Comparison of ENCODE assay signal across 16 mouse cellular contexts in genomic region chr3:146778913-146779312, GRCm38 (mm10). TPM values are rescaled to one million over a fixed set of nuclear protein-coding genes. Genes with fewer than 3 reads are reported as not detected.
DNase-seq lines count a peak whose midpoint lies in the region; ATAC-seq and TF ChIP-seq lines count a peak whose summit lies in the region.
"Had no signal": no experiment of that assay in that cellular context is flagged by ENCODE, and none has a peak within 500 bp of the region (broad histone marks: within the 10 kb centered on the region; RNA-seq: fewer than 3 reads in every experiment).

No protein-coding gene starts in this region.

- DNase-seq in heart, adult 11 months, result peak; percentile 92
- no peak for DNase-seq in heart, postnatal 4 days
- DNase-seq in spleen, postnatal 36 days (ENCODE audit: low spot score in 2 of 2), result peak; percentile 57
- no peak for DNase-seq in spleen, postnatal 4 days (ENCODE audit: low spot score in 2 of 2)
- DNase-seq in cerebellum, adult 2 months, result no peak
- DNase-seq in neural tube, embryonic 10.5 days (ENCODE audit: extremely low spot score, low spot score), result no peak
- DNase-seq: cerebellum, postnatal 14 days; heart, postnatal 14 days; kidney, postnatal 14 days; layer of hippocampus, postnatal 36 days; liver, postnatal 0 days; retina, postnatal 1 day had no signal

- H3K4me2 ChIP-seq in hindbrain, embryonic 12.5 days (replicated peaks), result no peak overlapping the region

- WGBS in cerebellum, adult 2 months, result 88% methylated on average over 8 of the region's 8 CpGs
- 84% methylated on average over 8 of the region's 8 CpGs for WGBS in hindbrain, embryonic 12.5 days

- no peak for TF ChIP-seq POLR2A in cerebellum, adult 2 months (IDR thresholded peaks at IDR 0.05; ENCODE audit: borderline replicate concordance, insufficient read depth, low read length)

- no peaks in the 10 kb centered on the region for H3K36me3 ChIP-seq in hindbrain, embryonic 12.5 days
- H3K36me3 ChIP-seq: forebrain, embryonic 10.5 days had no signal

- H3K4me1 ChIP-seq in cerebellum, adult 2 months (ENCODE audit: control insufficient read depth, insufficient read depth, low read length), result no peaks in the 10 kb centered on the region
- H3K4me1 ChIP-seq in hindbrain, embryonic 12.5 days, result peaks cover 7% of the 10 kb centered on the region

- H3K27ac ChIP-seq in cerebellum, adult 2 months (ENCODE audit: insufficient read depth, low read length), result no peak overlapping the region
- H3K27ac ChIP-seq in hindbrain, embryonic 12.5 days, result no peak overlapping the region
- H3K27ac ChIP-seq: forebrain, embryonic 10.5 days had no signal

- H3K27me3 ChIP-seq in cerebellum, adult 2 months (ENCODE audit: control insufficient read depth, insufficient read depth, low read length), result no peaks in the 10 kb centered on the region
- no peaks in the 10 kb centered on the region for H3K27me3 ChIP-seq in hindbrain, embryonic 12.5 days

- no peak overlapping the region for H3K4me3 ChIP-seq in cerebellum, adult 2 months (replicated peaks; ENCODE audit: insufficient read depth, low read depth, low read length)
- no peak overlapping the region for H3K4me3 ChIP-seq in hindbrain, embryonic 12.5 days
- H3K4me3 ChIP-seq: forebrain, embryonic 10.5 days had no signal

- no peak for TF ChIP-seq CTCF in cerebellum, adult 2 months (IDR thresholded peaks at IDR 0.05; ENCODE audit: borderline replicate concordance, insufficient read depth, low read depth, low read length)

- H3K9me3 ChIP-seq in hindbrain, embryonic 12.5 days (replicated peaks), result no peaks in the 10 kb centered on the region
- H3K9me3 ChIP-seq: forebrain, embryonic 10.5 days had no signal

- no peak overlapping the region for H3K9ac ChIP-seq in hindbrain, embryonic 12.5 days
- H3K9ac ChIP-seq: liver, postnatal 0 days had no signal

- 0 out of 2 replicates have a peak, but pooled peaks have one; percentile 50 for ATAC-seq in monocyte, adult 5-6 weeks (replicated peaks; ENCODE audit: insufficient number of reproducible peaks, low FRiP score, low TSS enrichment, poor library complexity, severe bottlenecking)
- no peak for ATAC-seq in hindbrain, embryonic 12.5 days (ENCODE audit: low FRiP score)
- ATAC-seq: intestine, embryonic 16.5 days had no signal

RNA-seq across cellular contexts. Expression of gene Prkacb, which starts 33.9 kb away (rescaled TPM):
- 100 to 1,000 TPM in 1 of 2 experiments, 10 to 100 TPM in 1; 93.6 to 106 TPM for total RNA-seq in heart, postnatal 4 days (2021)
- 91.4 to 161 TPM (median 99.1 TPM) in 3 replicates for total RNA-seq in monocyte, adult 5-6 weeks (2017)
- polyA plus RNA-seq in cerebellum, adult 2 months (2012; rRNA removed), result 166 and 172 TPM in 2 replicates
- 102 and 112 TPM in 2 replicates for polyA plus RNA-seq in hindbrain, embryonic 12.5 days (2016; fragmentation: Nextera tagmentation; extraction: Ambion mirVana)

Comparison
In these comparisons a context has a peak if more than half of its experiments do, and no peak if none do; other contexts are left out.
1. DNase-seq: peak in heart, adult 11 months (single experiment) and spleen, postnatal 36 days (2 of 2); none in heart, postnatal 4 days (single experiment), spleen, postnatal 4 days (0 of 2), cerebellum, adult 2 months (0 of 2) and neural tube, embryonic 10.5 days (single experiment).